Mouse (Mus musculus) naive thymus-derived CD4-positive, alpha-beta T cell, adult 5 months (primary cell): ENCODE measurements around the gene Tnfsf13. TPM values are rescaled to one million over a fixed set of nuclear protein-coding genes. Genes with fewer than 3 reads are reported as not detected.

Experiments used
- polyA plus RNA-seq: library from polyadenylated mRNA; unstranded; fragments of 100-300 nt; shearing (Covaris generic); gene quantifications from one replicate; pipeline ENCODE4 v1.2.1, GENCODE M21; 2017

Gene Tnfsf13
- not detected for polyA plus RNA-seq

GRCm38 (mm10) chr11:69685526-69686148 is at the start of gene Tnfsf13:
Tnfsf13 (minus strand) TSS chr11:69685784.

DNA sequence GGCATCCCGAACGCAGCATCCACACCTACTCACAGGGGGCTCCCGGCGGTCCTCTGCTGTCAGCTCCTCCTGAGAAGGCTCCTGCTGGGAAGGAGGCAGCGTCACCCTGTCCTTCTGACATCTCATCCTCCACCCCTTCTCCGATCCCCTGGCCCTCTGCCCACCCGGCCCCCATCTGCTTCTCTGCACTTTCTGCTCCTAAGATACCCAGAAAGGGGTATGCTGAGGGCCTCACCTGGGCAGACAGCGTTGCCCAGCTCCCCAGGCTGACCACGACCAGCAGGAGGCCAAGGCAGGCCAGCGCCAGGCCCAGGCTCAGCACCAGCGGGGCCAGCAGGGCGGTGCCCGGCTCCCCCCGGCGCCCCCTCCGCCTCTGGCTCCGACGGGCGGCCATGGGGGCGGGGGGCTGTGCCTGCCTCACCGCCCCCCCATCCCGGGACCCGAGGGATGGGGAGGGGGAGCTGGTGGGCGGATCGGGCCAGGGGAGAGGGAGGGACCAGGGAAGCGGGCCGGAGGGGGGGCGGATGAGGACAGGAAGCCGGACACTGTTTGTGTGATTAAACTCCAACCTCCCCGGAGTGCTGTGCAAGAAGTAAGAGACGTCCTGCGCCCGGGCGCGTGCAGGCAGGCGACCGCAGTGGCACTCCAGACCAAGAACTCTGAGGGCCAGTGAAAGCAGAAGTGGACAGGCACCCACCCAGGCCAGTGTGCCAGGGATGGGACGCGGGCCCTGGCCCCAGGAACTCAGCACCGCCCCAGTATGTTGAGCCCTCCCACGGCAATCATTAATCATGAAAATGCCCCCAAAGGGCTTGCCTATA is 10.0 kb upstream of the Tnfsf13 start, which contains the start of the genes Tnfsf12 and Tnfsfm13:
TSS of gene Tnfsf12 (minus strand) at position 489 of the 821 bp plus-strand sequence.
TSS of gene Tnfsfm13 (minus strand) at position 738 of the 821 bp plus-strand sequence.

DNA sequence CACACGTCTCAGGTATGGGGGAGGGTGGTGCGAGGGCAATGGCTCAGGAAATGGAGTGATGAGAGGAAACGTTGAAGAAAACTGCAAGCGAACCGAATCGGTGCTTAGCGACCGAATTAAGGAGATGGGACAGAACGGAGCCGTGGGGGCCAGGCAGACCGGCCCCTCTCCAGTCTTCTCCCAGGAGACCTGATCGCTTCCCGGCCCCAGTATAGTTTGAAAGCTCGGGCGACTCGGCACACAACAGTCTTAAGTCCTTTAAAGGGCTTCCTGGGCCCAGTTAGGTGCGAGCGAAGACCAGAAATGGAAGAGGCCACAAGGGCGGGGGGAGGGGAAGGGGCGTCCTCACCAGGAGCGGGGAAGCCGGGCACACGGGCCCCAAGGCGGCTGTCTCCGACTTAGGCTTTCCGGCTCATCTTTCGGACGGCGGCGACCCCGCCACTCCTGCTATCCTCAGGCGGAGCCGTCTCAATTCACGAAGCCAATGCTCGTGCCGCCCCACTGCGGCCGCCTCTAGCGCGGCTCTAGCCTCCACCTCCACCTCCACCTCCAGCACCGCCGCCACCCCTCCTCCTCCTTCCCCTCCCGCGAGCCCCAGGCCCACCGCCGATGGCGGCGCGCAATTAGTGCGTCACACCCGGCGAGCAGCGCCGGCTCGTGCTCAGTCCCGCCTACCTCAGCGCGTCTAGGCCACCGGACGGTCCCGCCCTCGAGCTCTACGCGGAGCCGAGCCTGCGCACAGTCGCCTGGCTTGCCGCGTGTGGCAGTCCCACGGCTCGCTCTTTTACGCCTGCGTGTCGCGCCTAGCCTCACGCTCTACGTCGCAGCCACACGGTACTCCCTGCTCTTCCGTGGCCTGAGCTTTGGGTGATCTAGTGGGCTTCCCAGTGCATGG is 4.0 kb downstream of the Tnfsf13 start, which contains the start of gene Senp3:
TSS of gene Senp3 (minus strand) at position 771 of the 895 bp plus-strand sequence.

DNA sequence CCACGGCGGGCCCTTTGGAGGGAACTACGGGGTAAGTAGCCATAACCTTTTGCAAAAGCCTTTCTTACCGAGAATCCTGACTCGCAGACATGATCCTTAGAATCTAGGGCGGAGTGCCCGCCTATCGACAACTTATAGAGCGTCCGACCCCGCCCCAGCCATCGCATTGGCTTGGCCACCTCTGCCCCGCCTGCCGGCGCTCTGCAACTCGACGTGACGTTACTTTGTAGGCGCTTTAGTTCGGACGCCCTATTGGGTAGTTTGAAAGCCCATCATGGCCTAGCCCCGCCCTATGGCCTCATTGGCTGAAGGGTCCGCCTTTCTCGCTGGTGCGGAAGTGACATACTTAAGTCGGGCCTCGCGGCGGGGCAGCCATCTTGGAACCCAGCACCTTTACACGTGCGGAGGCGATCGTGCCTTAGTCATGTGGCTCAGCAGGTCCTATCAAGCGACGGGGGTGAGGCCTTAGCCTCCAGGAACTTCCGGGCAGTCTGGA is 13.3 kb downstream of the Tnfsf13 start, which contains the start of gene Eif4a1:
TSS of gene Eif4a1 (minus strand) at position 213 of the 496 bp plus-strand sequence.

DNA sequence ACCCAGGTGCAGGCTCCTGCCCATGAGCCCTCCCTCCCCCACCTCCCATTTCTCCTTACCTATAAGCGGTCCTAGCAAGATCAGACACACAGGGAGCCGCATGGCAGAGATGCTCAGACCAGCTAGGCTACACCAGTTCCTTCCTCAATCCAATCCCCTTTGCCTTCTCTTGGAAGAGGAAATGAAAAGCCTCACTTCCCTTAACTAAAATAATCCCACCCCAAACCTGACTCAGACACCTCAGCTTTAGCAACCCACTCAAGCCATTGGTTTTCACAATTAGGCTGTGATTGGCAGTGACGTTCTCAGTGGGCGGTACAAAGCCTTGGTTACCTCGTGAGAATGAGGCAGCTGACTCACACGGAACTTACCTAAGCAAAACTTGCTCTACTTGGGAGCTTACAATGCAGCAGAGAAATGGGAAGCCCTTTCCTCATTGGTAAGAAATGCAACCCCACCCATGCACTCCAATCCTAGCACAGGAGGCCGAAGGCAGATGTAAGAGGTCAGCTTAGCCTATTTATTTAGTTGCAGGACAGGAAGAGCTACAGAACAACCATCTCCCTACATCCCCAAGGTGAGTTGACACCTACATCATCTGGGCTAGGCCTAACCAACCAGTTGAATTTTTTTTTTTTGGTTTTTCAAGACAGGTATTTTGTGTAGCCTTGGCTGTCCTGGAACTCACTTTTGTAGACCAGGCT is 19.5 kb downstream of the Tnfsf13 start, which contains the start of gene Cd68:
TSS of gene Cd68 (minus strand) at position 193 of the 704 bp plus-strand sequence.

DNA sequence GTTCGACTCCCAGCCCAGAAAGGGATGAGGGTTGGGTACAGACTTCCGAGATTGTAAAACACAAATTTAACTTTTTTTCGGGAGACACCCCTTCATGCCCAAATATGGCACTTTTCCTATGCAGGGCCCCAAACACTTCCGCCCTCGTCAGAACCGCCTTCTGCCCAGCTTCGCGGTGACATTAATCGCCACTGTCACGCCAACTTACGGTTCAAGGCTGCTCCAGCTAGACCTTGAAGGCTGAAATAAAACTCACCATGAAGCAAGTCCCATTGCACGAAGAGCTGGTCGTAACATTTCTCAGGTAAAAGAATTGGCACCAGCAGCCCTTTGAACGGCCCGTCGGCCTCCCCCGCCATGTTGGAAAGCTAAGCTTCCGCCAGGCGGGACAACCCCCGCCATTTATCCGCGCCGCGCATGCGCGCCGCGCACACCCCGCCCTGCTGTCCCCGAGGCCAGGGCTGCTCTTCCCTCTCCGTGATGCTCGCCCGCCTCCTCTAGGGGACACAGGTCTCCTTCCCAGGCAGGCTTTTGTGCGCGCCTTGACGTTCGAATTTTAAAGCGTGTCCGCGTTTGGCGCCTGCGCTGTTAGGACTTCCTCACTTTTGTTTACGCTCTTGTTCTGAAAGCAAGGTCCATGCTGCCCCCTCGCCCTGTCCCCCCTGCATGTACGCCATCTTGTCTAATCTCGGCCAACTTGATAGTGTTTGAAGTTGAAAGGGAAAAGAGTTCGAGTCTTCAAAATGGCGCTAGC is 23.2 kb downstream of the Tnfsf13 start, which contains the start of gene Mpdu1:
TSS of gene Mpdu1 (minus strand) at position 430 of the 754 bp plus-strand sequence.

GRCm38 (mm10) chr11:69655264-69656064 is 30.1 kb downstream of the Tnfsf13 start, which contains the start of gene Sox15:
Sox15 (plus strand) TSS chr11:69655314.

Other genes with a start within 250 kb of the Tnfsf13 start
- gene Dnah2, start 136.7 kb downstream of the Tnfsf13 start, polyA plus RNA-seq, result 0.02 TPM
- 0.11 TPM for gene Efnb3, start 125.6 kb downstream of the Tnfsf13 start, polyA plus RNA-seq
- 14.9 TPM for gene Wrap53, start 105.5 kb downstream of the Tnfsf13 start, polyA plus RNA-seq
- gene Trp53, start 105.4 kb downstream of the Tnfsf13 start, polyA plus RNA-seq, result 212 TPM
- gene Atp1b2, start 79.8 kb downstream of the Tnfsf13 start, polyA plus RNA-seq, result not detected
- not detected for gene Shbg, start 67.9 kb downstream of the Tnfsf13 start, polyA plus RNA-seq
- gene Sat2, start 63.8 kb downstream of the Tnfsf13 start, polyA plus RNA-seq, result not detected
- 73.2 TPM for gene Fxr2, start 52.8 kb downstream of the Tnfsf13 start, polyA plus RNA-seq
- gene Sox15, start 30.5 kb downstream of the Tnfsf13 start, polyA plus RNA-seq, result not detected
- 49.4 TPM for gene Mpdu1, start 23.1 kb downstream of the Tnfsf13 start, polyA plus RNA-seq
- gene Cd68, start 19.6 kb downstream of the Tnfsf13 start, polyA plus RNA-seq, result 2.1 TPM
- 703 TPM for gene Eif4a1, start 13.4 kb downstream of the Tnfsf13 start, polyA plus RNA-seq
- 41.7 TPM for gene Senp3, start 3.7 kb downstream of the Tnfsf13 start, polyA plus RNA-seq
- gene Tnfsf12, start 10.1 kb upstream of the Tnfsf13 start, polyA plus RNA-seq, result not detected
- gene Tnfsfm13, start 10.3 kb upstream of the Tnfsf13 start, polyA plus RNA-seq, result not detected
- gene Polr2a, start 72.9 kb upstream of the Tnfsf13 start, polyA plus RNA-seq, result 56.9 TPM
- gene Slc35g3, start 76.2 kb upstream of the Tnfsf13 start, polyA plus RNA-seq, result not detected
- 8.0 TPM for gene Zbtb4, start 80.1 kb upstream of the Tnfsf13 start, polyA plus RNA-seq
- 2.2 TPM for gene Chrnb1, start 110.2 kb upstream of the Tnfsf13 start, polyA plus RNA-seq
- gene Fgf11, start 116.1 kb upstream of the Tnfsf13 start, polyA plus RNA-seq, result not detected
- gene Tmem102, start 119.8 kb upstream of the Tnfsf13 start, polyA plus RNA-seq, result not detected
- gene Gm39566, start 129.5 kb upstream of the Tnfsf13 start, polyA plus RNA-seq, result not detected
- not detected for gene Spem2, start 132.7 kb upstream of the Tnfsf13 start, polyA plus RNA-seq
- not detected for gene Spem1, start 136.4 kb upstream of the Tnfsf13 start, polyA plus RNA-seq
- 0.09 TPM for gene Nlgn2, start 152.0 kb upstream of the Tnfsf13 start, polyA plus RNA-seq
- gene Tmem256, start 152.7 kb upstream of the Tnfsf13 start, polyA plus RNA-seq, result 27.8 TPM
- gene Plscr3, start 160.6 kb upstream of the Tnfsf13 start, polyA plus RNA-seq, result 18.0 TPM
- gene Tnk1, start 172.9 kb upstream of the Tnfsf13 start, polyA plus RNA-seq, result not detected
- gene Tmem95, start 192.2 kb upstream of the Tnfsf13 start, polyA plus RNA-seq, result not detected
- 0.51 TPM for gene Kctd11, start 195.6 kb upstream of the Tnfsf13 start, polyA plus RNA-seq
- gene Acap1, start 209.8 kb upstream of the Tnfsf13 start, polyA plus RNA-seq, result 615 TPM
- 2.6 TPM for gene 2810408A11Rik, start 215.2 kb upstream of the Tnfsf13 start, polyA plus RNA-seq
- gene Neurl4, start 215.3 kb upstream of the Tnfsf13 start, polyA plus RNA-seq, result 7.7 TPM
- gene Gps2, start 228.1 kb upstream of the Tnfsf13 start, polyA plus RNA-seq, result 253 TPM
- 965 TPM for gene Eif5a, start 236.2 kb upstream of the Tnfsf13 start, polyA plus RNA-seq